ENCODE assay signal across 16 mouse cellular contexts in the genomic region with DNA sequence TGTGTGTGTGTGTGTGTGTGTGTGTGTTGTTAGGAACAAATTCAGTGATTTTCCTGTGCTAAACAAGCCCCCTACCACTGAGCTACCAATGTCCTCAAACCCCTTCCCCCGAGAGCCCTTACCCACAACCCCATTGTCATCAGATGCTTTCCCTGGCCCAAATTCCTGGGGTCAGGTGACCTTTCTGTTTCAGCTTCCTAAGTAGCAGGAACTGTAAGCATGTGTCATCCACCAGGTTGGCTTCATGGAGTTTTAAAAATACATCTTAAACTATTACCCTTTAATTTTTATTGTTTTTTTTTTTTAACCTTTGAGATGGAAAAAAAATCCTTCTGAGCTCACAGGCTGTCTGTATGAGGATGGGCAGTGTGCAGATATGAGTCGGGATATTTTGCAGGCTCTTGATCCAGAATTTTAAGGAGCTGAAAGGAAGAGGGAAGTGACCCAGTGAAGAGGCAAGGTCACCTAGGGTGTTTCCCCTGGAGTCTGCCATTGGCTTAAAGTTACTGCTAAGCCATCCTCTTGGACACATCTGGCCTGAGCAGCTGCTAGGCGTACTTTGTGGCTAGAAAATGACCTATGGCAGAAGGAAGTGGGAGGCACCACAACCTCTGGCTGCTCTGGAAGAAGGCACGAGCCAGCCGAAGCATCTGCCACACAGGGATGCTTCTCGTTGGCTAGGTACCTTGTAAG. TPM values are rescaled to one million over a fixed set of nuclear protein-coding genes. Genes with fewer than 3 reads are reported as not detected.
A peak's percentile ranks its signal among the peaks of the same experiment; 100 is the strongest.
DNase-seq lines count a peak whose midpoint lies in the region; ATAC-seq lines count a peak whose summit lies in the region.
"Had no signal": no experiment of that assay in that cellular context is flagged by ENCODE, and none has a peak within 500 bp of the region (broad histone marks: within the 10 kb centered on the region; RNA-seq: fewer than 3 reads in every experiment).

No protein-coding gene starts in this region.

- H3K9ac ChIP-seq in forebrain, embryonic 16.5 days (replicated peaks; ENCODE audit: low read depth, low read length): no peak overlapping the region
- H3K9ac ChIP-seq in midbrain, embryonic 15.5 days: no peak overlapping the region
- no peak overlapping the region for H3K9ac ChIP-seq in forebrain, embryonic 14.5 days (ENCODE audit: low read length)
- H3K9ac ChIP-seq: forebrain, embryonic 12.5 days; kidney, embryonic 15.5 days; stomach, embryonic 15.5 days had no signal

- no peak for ATAC-seq in forebrain, embryonic 16.5 days
- ATAC-seq in midbrain, embryonic 15.5 days (replicated peaks): no peak
- ATAC-seq in forebrain, embryonic 14.5 days: no peak
- ATAC-seq: hindbrain, postnatal 0 days had no signal

- H3K4me2 ChIP-seq in forebrain, embryonic 16.5 days (ENCODE audit: low read length): no peak overlapping the region
- H3K4me2 ChIP-seq in midbrain, embryonic 15.5 days: no peak overlapping the region
- no peak overlapping the region for H3K4me2 ChIP-seq in forebrain, embryonic 14.5 days (ENCODE audit: low read length)
- H3K4me2 ChIP-seq: forebrain, embryonic 12.5 days; heart, embryonic 11.5 days; kidney, embryonic 15.5 days; stomach, embryonic 15.5 days had no signal

- H3K4me1 ChIP-seq in limb, embryonic 10.5 days: peaks cover 46% of the 10 kb centered on the region
- H3K4me1 ChIP-seq in forebrain, embryonic 16.5 days (replicated peaks; ENCODE audit: control insufficient read depth, insufficient read depth, low read length): peaks cover 9% of the 10 kb centered on the region
- H3K4me1 ChIP-seq in midbrain, embryonic 15.5 days: peaks cover 10% of the 10 kb centered on the region
- peaks cover 7% of the 10 kb centered on the region for H3K4me1 ChIP-seq in forebrain, embryonic 14.5 days (ENCODE audit: control insufficient read depth, insufficient read depth, low read length)

- no peaks in the 10 kb centered on the region for H3K27me3 ChIP-seq in limb, embryonic 10.5 days (ENCODE audit: low read depth, poor library complexity, severe bottlenecking)
- H3K27me3 ChIP-seq in forebrain, embryonic 16.5 days (replicated peaks; ENCODE audit: control insufficient read depth, insufficient read depth, low read length): no peaks in the 10 kb centered on the region
- H3K27me3 ChIP-seq in midbrain, embryonic 15.5 days (replicated peaks): no peaks in the 10 kb centered on the region
- H3K27me3 ChIP-seq in forebrain, embryonic 14.5 days (replicated peaks; ENCODE audit: control insufficient read depth, insufficient read depth, low read length): no peaks in the 10 kb centered on the region
- H3K27me3 ChIP-seq: forebrain, embryonic 12.5 days; kidney, embryonic 15.5 days; stomach, embryonic 15.5 days had no signal

- H3K4me3 ChIP-seq in limb, embryonic 10.5 days: no peak overlapping the region
- H3K4me3 ChIP-seq in forebrain, embryonic 16.5 days (replicated peaks; ENCODE audit: low read length): no peak overlapping the region
- H3K4me3 ChIP-seq in midbrain, embryonic 15.5 days: no peak overlapping the region
- H3K4me3 ChIP-seq in forebrain, embryonic 14.5 days (ENCODE audit: low read depth, low read length): no peak overlapping the region
- H3K4me3 ChIP-seq: forebrain, embryonic 12.5 days; kidney, embryonic 15.5 days; stomach, embryonic 15.5 days had no signal

- peak; percentile 43 for DNase-seq in gastrocnemius, adult 18-20 months (ENCODE audit: low spot score)
- DNase-seq in gastrocnemius, postnatal 10 days: no peak
- peak; percentile 32 for DNase-seq in kidney, adult 9 months
- no peak for DNase-seq in kidney, adult 8-10 months
- no peak for DNase-seq in limb, embryonic 10.5 days (ENCODE audit: low spot score)
- DNase-seq in forebrain, embryonic 14.5 days (ENCODE audit: low spot score): no peak
- DNase-seq: layer of hippocampus, adult 9-11 months; lung, adult 18-20 months; right cerebral cortex, postnatal 25 days had no signal

- H3K27ac ChIP-seq in limb, embryonic 10.5 days: peak overlapping the region; percentile 68; the same call in 1 of the 2 replicates
- no peak overlapping the region for H3K27ac ChIP-seq in forebrain, embryonic 16.5 days (ENCODE audit: low read length)
- H3K27ac ChIP-seq in midbrain, embryonic 15.5 days: no peak overlapping the region
- no peak overlapping the region for H3K27ac ChIP-seq in forebrain, embryonic 14.5 days (ENCODE audit: low read depth, low read length)
- H3K27ac ChIP-seq: forebrain, embryonic 12.5 days; hindbrain, postnatal 0 days; kidney, embryonic 15.5 days; stomach, embryonic 15.5 days had no signal

- 52% methylated on average over 6 of the region's 6 CpGs for WGBS in limb, embryonic 10.5 days
- 82% methylated on average over 6 of the region's 6 CpGs for WGBS in forebrain, embryonic 16.5 days
- WGBS in midbrain, embryonic 15.5 days: 77% methylated on average over 6 of the region's 6 CpGs
- WGBS in forebrain, embryonic 14.5 days: 80% methylated on average over 6 of the region's 6 CpGs

- H3K9me3 ChIP-seq in limb, embryonic 10.5 days (replicated peaks): no peaks in the 10 kb centered on the region
- no peaks in the 10 kb centered on the region for H3K9me3 ChIP-seq in forebrain, embryonic 16.5 days (ENCODE audit: control insufficient read depth, low read length)
- no peaks in the 10 kb centered on the region for H3K9me3 ChIP-seq in midbrain, embryonic 15.5 days
- H3K9me3 ChIP-seq in forebrain, embryonic 14.5 days (replicated peaks; ENCODE audit: control insufficient read depth, low read length): no peaks in the 10 kb centered on the region
- H3K9me3 ChIP-seq: forebrain, embryonic 12.5 days; kidney, embryonic 15.5 days; stomach, embryonic 15.5 days had no signal

- no peaks in the 10 kb centered on the region for H3K36me3 ChIP-seq in limb, embryonic 10.5 days
- H3K36me3 ChIP-seq in forebrain, embryonic 16.5 days (ENCODE audit: control insufficient read depth, insufficient read depth): no peaks in the 10 kb centered on the region
- H3K36me3 ChIP-seq in midbrain, embryonic 15.5 days (replicated peaks): no peaks in the 10 kb centered on the region
- H3K36me3 ChIP-seq in forebrain, embryonic 14.5 days (ENCODE audit: control insufficient read depth, insufficient read depth, low read length): no peaks in the 10 kb centered on the region
- H3K36me3 ChIP-seq: forebrain, embryonic 12.5 days; kidney, embryonic 15.5 days; stomach, embryonic 15.5 days had no signal

RNA-seq across cellular contexts. Expression of a gene that starts 5.6 kb away (rescaled TPM):
- total RNA-seq in gastrocnemius, adult 18-20 months (2021): 10 to 100 TPM; 28.7 to 53.9 TPM
- total RNA-seq in gastrocnemius, postnatal 10 days (2021): 10 to 100 TPM; 42.6 to 51.8 TPM
- 35.8 and 45.5 TPM in 2 replicates for polyA plus RNA-seq in limb, embryonic 10.5 days (2016; fragmentation: Nextera tagmentation; extraction: Ambion mirVana)
- polyA plus RNA-seq in forebrain, embryonic 16.5 days (2015; fragmentation: Nextera tagmentation; extraction: Ambion mirVana): 93.7 and 97.7 TPM in 2 replicates
- polyA plus RNA-seq in midbrain, embryonic 15.5 days (2015; fragmentation: Nextera tagmentation; extraction: Ambion mirVana): 79.5 and 81.7 TPM in 2 replicates
- 95.6 and 110 TPM in 2 replicates for polyA plus RNA-seq in forebrain, embryonic 14.5 days (2014; fragmentation: Nextera tagmentation; extraction: Ambion mirVana)

RNA-seq across cellular contexts. Expression of a gene that starts 16.6 kb away (rescaled TPM):
- not detected for total RNA-seq in gastrocnemius, adult 18-20 months (2021)
- total RNA-seq in gastrocnemius, postnatal 10 days (2021): not detected
- polyA plus RNA-seq in limb, embryonic 10.5 days (2016; fragmentation: Nextera tagmentation; extraction: Ambion mirVana): not detected in 2 replicates
- polyA plus RNA-seq in forebrain, embryonic 16.5 days (2015; fragmentation: Nextera tagmentation; extraction: Ambion mirVana): 0.58 and 0.60 TPM in 2 replicates
- polyA plus RNA-seq in midbrain, embryonic 15.5 days (2015; fragmentation: Nextera tagmentation; extraction: Ambion mirVana): 0.23 and 0.65 TPM in 2 replicates
- polyA plus RNA-seq in forebrain, embryonic 14.5 days (2014; fragmentation: Nextera tagmentation; extraction: Ambion mirVana): 0.22 and 0.48 TPM in 2 replicates
- polyA plus RNA-seq: forebrain, embryonic 12.5 days; heart, embryonic 11.5 days; kidney, embryonic 15.5 days; stomach, embryonic 15.5 days had no signal

Comparison
In these comparisons a context has a peak if more than half of its experiments do, and no peak if none do; other contexts are left out.
1. DNase-seq: peak in gastrocnemius, adult 18-20 months (single experiment) and kidney, adult 9 months (single experiment); none in gastrocnemius, postnatal 10 days (single experiment), kidney, adult 8-10 months (0 of 2), limb, embryonic 10.5 days (single experiment) and forebrain, embryonic 14.5 days (single experiment).